Mouse (Mus musculus): Measurements from ENCODE around the gene Bud31.

- TF ChIP-seq CTCF (IDR thresholded peaks at IDR 0.05; ENCODE audit: extremely low read depth, insufficient read length, insufficient replicate concordance, low read depth, low read length) = no peak
- TF ChIP-seq POLR2A (IDR thresholded peaks at IDR 0.05; ENCODE audit: low read depth, low read length) = no peak
Measured at GRCm38 (mm10) chr5:145164710-145165109, 24.5 kb downstream of the Bud31 start.

Measured in small intestine, adult 2 months (tissue).